Mouse (Mus musculus) thymus, adult 2 months (tissue): Measurements from ENCODE around the gene Disp1.

ENCODE experiments used
- CTCF ChIP-seq: fragments of 200-500 bp; IDR thresholded peaks from 2 replicates; pipeline ENCODE4 v1.5.1; 2012; ENCODE audit warnings: mild to moderate bottlenecking, control low read depth, low read length, moderate library complexity, borderline replicate concordance; ENCODE audit not compliant: control insufficient read depth, poor library complexity, insufficient read depth; ENCODE audit errors: extremely low read depth
- POLR2A ChIP-seq: fragments of 200-500 bp; IDR thresholded peaks from 2 replicates; pipeline ENCODE4 v1.6.1; 2012; ENCODE audit warnings: mild to moderate bottlenecking, low read length, control low read depth, moderate library complexity; ENCODE audit not compliant: control insufficient read depth, poor library complexity, insufficient read depth; ENCODE audit errors: extremely low read depth

DNA sequence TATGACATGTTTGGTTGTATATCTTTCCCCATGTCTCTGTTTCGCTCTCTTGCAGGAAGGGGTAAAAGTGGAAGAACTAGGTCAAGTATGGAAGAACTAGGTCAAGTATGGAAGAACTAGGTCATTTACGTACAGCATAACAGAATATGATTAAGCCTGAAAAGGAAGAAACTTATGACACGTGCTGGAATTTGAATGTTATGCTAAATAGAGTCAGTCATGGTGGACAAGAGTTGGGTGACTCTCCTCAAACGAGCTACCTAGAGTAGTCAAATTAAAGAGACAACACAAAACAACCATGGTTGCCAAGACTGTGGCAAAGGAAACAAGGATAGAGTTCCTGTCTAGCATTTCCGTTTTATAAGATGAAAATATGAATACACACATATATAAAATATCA is 116.6 kb downstream of the Disp1 start:
- TF ChIP-seq POLR2A = no peak
- TF ChIP-seq CTCF = no peak
